Mouse (Mus musculus) liver, postnatal 0 days (tissue): ENCODE data around the gene Smpd4. TPM values are rescaled to one million over a fixed set of nuclear protein-coding genes. Genes with fewer than 3 reads are reported as not detected.

ENCODE experiments used
- ATAC-seq: fragments of 200-750 bp; cut with Nextera tagmentation; 2 replicates; pipeline ENCODE4 v1.8.0; 2017; ENCODE audit warnings: mild to moderate bottlenecking, moderate library complexity
- DNase-seq: peaks from one replicate; pipeline ENCODE4 v3.0.0-alpha.2; 2016
- H3K27ac ChIP-seq: fragments of 300-500 bp; sonication (generic); 2 replicates; pipeline ENCODE4 v1.5.1; 2014; ENCODE audit warnings: antibody characterized with exemption, moderate library complexity, mild to moderate bottlenecking, low read depth
- H3K27me3 ChIP-seq: fragments of 300-500 bp; sonication (generic); 2 replicates; pipeline ENCODE4 v1.6.1; 2014; ENCODE audit warnings: low read length, control low read depth, mixed read lengths; ENCODE audit not compliant: insufficient read depth
- H3K36me3 ChIP-seq: fragments of 300-500 bp; sonication (generic); replicated peaks from 2 replicates; pipeline ENCODE4 v1.6.1; 2014; ENCODE audit warnings: mild to moderate bottlenecking, control low read depth, low read length, moderate library complexity, mixed read lengths; ENCODE audit not compliant: insufficient read depth
- H3K4me1 ChIP-seq: fragments of 300-500 bp; sonication (generic); 2 replicates; pipeline ENCODE4 v1.6.1; 2014; ENCODE audit warnings: antibody characterized with exemption, mild to moderate bottlenecking, control low read depth; ENCODE audit not compliant: insufficient read depth
- H3K4me2 ChIP-seq: fragments of 300-500 bp; sonication (generic); 2 replicates; pipeline ENCODE4 v1.6.1; 2014; ENCODE audit warnings: low read depth, mild to moderate bottlenecking, low read length, moderate library complexity, mixed read lengths
- H3K4me3 ChIP-seq: fragments of 300-500 bp; sonication (generic); 2 replicates; pipeline ENCODE4 v1.5.1; 2014; ENCODE audit warnings: low read depth, low read length
- H3K9ac ChIP-seq: fragments of 300-500 bp; sonication (generic); replicated peaks from 2 replicates; pipeline ENCODE4 v1.6.1; 2014; ENCODE audit warnings: mild to moderate bottlenecking, moderate library complexity
- H3K9me3 ChIP-seq: fragments of 300-500 bp; sonication (generic); 2 replicates; pipeline ENCODE4 v1.6.1; 2016; ENCODE audit warnings: mild to moderate bottlenecking, control low read depth, low read length, mixed read lengths
- CTCF ChIP-seq: sonication (generic); IDR thresholded peaks from 2 replicates; pipeline ENCODE4 v1.5.1; 2016; ENCODE audit warnings: antibody characterized with exemption, low read depth
- EP300 ChIP-seq: IDR thresholded peaks from 2 replicates; pipeline ENCODE4 v1.6.1; 2016; ENCODE audit warnings: antibody characterized with exemption, low read depth, mild to moderate bottlenecking
- WGBS: fragments of 180-500 bp; shearing (Covaris S2); extraction: QIAGEN DNeasy Blood & Tissue Kit; methylation state at CpG from one replicate; pipeline ENCODE4 v1.1.7; 2014; ENCODE audit not compliant: insufficient replicate concordance; 5-methylcytosine and 5-hydroxymethylcytosine counted together
- polyA plus RNA-seq: library from polyadenylated mRNA; unstranded; fragments of >200 nt; fragmentation: Nextera tagmentation; extraction: Ambion mirVana; gene quantifications from 2 replicates; pipeline ENCODE4 v1.2.1, GENCODE M21; 2015

Gene Smpd4
- polyA plus RNA-seq, 1 experiment from 2014 or later: 7.3 TPM

DNA sequence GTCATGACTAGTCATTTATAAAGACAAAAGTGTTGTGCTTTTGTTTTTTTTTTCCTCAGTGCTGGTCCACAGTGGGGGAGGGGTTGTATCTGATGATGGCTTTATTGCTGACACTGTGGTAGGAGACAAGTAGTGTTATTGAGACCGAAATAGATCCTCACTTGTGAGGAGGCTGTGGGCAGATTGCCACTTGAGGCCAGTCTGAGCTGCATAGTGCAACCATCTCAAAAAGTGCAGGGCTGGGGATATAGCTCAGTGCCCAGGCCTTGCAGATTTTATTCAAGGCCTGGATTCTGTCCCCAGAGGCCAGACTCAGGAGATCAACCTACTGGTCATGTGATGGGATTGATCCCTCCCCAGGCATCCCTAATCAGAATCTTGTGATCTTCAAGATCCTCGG, 17.8 kb downstream of the Smpd4 start:
- H3K9ac ChIP-seq: no peak overlapping the region
- ATAC-seq (no peak), DNase-seq (no peak)
- peaks cover 25% of the 10 kb centered on the region for H3K4me1 ChIP-seq
- H3K27me3 ChIP-seq: no peaks in the 10 kb centered on the region
- no peak overlapping the region for H3K4me3 ChIP-seq
- WGBS: 71% methylated on average over 2 of the region's 2 CpGs
- peaks cover 52% of the 10 kb centered on the region for H3K36me3 ChIP-seq
- no peaks in the 10 kb centered on the region for H3K9me3 ChIP-seq
- TF ChIP-seq CTCF (no peak), EP300 (no peak)
- 0 out of 2 replicates have a peak overlapping the region, but pooled peaks have one; percentile 96 for H3K27ac ChIP-seq
- H3K4me2 ChIP-seq: no peak overlapping the region

GRCm38 (mm10) chr16:17637610-17638009, 18.5 kb downstream of the Smpd4 start:
- Histone ChIP-seq H3K4me1 (peaks cover 25% of the 10 kb centered on the region), H3K4me2 (peak overlapping the region; percentile 34; the same call in 1 of the 2 replicates), H3K36me3 (peaks cover 52% of the 10 kb centered on the region), H3K4me3 (no peak overlapping the region), H3K9ac (peak overlapping the region; percentile 23; the same call in 1 of the 2 replicates), H3K27ac (peak overlapping the region; percentile 96), H3K27me3 (no peaks in the 10 kb centered on the region), H3K9me3 (no peaks in the 10 kb centered on the region)
- ATAC-seq (no peak), DNase-seq (no peak)
- TF ChIP-seq CTCF (peak; percentile 63), EP300 (no peak)
- WGBS: 80% methylated on average over 2 of the region's 2 CpGs

DNA sequence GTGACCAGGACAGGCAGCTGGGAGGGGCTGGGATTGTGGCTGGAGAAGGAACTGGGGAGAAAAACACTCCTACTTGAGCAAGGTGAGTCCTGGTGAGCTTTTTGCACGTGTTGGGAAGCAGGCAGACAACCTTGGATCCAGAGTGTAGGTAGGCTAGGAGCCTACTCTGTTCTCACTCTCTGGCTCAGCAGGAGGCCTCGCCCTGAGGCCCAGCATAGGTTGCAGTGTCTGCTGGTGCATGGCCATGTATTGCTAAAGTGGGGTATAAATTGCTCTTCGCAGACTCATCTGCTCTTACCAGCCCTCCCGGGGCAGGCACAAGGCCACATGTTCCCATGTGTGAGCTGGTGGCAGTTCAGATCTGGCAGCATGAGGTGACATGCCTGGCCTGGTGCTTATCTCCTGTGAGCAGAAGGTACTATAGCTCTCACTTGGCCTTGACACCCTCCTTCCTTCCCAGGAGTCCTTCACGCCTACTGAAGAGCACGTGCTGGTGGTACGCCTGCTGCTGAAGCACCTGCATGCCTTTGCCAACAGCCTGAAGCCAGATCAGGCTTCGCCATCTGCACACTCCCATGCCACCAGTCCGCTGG, 19.0 kb downstream of the Smpd4 start:
- peak overlapping the region; percentile 34; the same call in 1 of the 2 replicates for H3K4me2 ChIP-seq
- peak overlapping the region; percentile 23; the same call in 1 of the 2 replicates for H3K9ac ChIP-seq
- peaks cover 25% of the 10 kb centered on the region for H3K4me1 ChIP-seq
- no peaks in the 10 kb centered on the region for H3K27me3 ChIP-seq
- H3K36me3 ChIP-seq: peaks cover 52% of the 10 kb centered on the region
- H3K27ac ChIP-seq: peak overlapping the region; percentile 96
- TF ChIP-seq CTCF (no peak), EP300 (peak; percentile 94)
- WGBS: 60% methylated on average over 9 of the region's 9 CpGs
- DNase-seq: peak; percentile 80
- H3K9me3 ChIP-seq: no peaks in the 10 kb centered on the region
- H3K4me3 ChIP-seq: no peak overlapping the region
- peak; percentile 97 for ATAC-seq

- Histone ChIP-seq H3K9ac (no peak overlapping the region), H3K4me3 (no peak overlapping the region), H3K36me3 (peaks cover 47% of the 10 kb centered on the region), H3K9me3 (no peaks in the 10 kb centered on the region), H3K27ac (peak overlapping the region; percentile 64), H3K4me1 (peaks cover 25% of the 10 kb centered on the region), H3K27me3 (no peaks in the 10 kb centered on the region), H3K4me2 (no peak overlapping the region)
- ATAC-seq (no peak), DNase-seq (no peak)
- no peak for TF ChIP-seq EP300
- 0 out of 2 replicates have a peak, but pooled peaks have one; percentile 7 for TF ChIP-seq CTCF
- WGBS: 96% methylated on average over 3 of the region's 3 CpGs
These were observed 19.9 kb downstream of the Smpd4 start for GRCm38 (mm10) chr16:17639081-17639480.

DNA sequence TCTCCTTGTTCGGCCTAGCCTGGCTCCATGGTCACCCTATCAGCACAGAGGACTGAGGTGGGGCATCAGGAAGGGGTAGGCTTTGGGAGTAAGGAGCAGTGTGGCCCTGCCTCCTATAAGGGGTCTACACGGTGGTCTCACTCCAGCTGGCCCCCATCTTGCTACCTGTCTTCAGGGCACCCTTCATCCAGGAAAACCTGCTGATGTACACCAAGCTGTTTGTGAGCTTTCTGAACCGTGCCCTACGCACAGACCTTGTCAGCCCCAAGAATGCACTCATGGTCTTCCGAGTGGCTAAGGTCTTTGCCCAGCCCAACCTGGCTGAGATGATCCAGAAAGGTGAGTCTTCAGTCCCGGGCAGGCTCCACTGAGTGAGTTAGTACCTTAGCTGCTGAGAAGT, 20.8 kb downstream of the Smpd4 start:
- ATAC-seq: no peak
- no peak overlapping the region for H3K9ac ChIP-seq
- DNase-seq: no peak
- H3K27me3 ChIP-seq: no peaks in the 10 kb centered on the region
- H3K4me1 ChIP-seq: peaks cover 25% of the 10 kb centered on the region
- H3K36me3 ChIP-seq: peaks cover 47% of the 10 kb centered on the region
- H3K9me3 ChIP-seq: no peaks in the 10 kb centered on the region
- no peak overlapping the region for H3K4me3 ChIP-seq
- H3K4me2 ChIP-seq: no peak overlapping the region
- WGBS: 87% methylated on average over 6 of the region's 6 CpGs
- no peak for TF ChIP-seq CTCF
- TF ChIP-seq EP300: no peak
- H3K27ac ChIP-seq: no peak overlapping the region

DNA sequence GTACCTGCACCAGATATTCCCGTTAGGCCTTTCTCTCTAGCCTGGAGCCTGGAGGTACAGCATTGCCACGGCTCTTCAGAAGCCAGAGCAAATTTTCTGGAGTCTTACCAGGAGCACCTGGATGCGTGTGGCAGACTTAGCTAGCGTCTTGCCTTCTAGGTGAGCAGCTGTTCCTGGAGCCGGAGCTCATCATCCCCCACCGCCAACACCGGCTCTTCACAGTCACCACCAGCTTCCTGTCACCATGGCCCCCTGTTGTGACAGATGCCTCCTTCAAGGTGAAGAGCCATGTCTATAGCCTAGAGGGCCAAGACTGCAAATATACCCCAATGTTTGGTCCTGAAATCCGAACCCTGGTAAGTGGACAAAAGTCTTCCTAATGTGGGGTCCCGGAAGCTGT, 21.6 kb downstream of the Smpd4 start:
- H3K27me3 ChIP-seq: no peaks in the 10 kb centered on the region
- H3K36me3 ChIP-seq: peaks cover 43% of the 10 kb centered on the region
- no peak for ATAC-seq
- H3K4me1 ChIP-seq: peaks cover 25% of the 10 kb centered on the region
- 88% methylated on average over 9 of the region's 9 CpGs for WGBS
- no peak overlapping the region for H3K9ac ChIP-seq
- DNase-seq: no peak
- TF ChIP-seq EP300 (no peak), CTCF (no peak)
- H3K4me3 ChIP-seq: no peak overlapping the region
- no peak overlapping the region for H3K4me2 ChIP-seq
- no peaks in the 10 kb centered on the region for H3K9me3 ChIP-seq
- H3K27ac ChIP-seq: no peak overlapping the region
